Mouse (Mus musculus): Measurements from ENCODE around the gene Pik3ip1. TPM values are rescaled to one million over a fixed set of nuclear protein-coding genes. Genes with fewer than 3 reads are reported as not detected.

Pik3ip1 gene
- polyA plus RNA-seq, 1 experiment from 2014 or later: 9.9 TPM

DNA sequence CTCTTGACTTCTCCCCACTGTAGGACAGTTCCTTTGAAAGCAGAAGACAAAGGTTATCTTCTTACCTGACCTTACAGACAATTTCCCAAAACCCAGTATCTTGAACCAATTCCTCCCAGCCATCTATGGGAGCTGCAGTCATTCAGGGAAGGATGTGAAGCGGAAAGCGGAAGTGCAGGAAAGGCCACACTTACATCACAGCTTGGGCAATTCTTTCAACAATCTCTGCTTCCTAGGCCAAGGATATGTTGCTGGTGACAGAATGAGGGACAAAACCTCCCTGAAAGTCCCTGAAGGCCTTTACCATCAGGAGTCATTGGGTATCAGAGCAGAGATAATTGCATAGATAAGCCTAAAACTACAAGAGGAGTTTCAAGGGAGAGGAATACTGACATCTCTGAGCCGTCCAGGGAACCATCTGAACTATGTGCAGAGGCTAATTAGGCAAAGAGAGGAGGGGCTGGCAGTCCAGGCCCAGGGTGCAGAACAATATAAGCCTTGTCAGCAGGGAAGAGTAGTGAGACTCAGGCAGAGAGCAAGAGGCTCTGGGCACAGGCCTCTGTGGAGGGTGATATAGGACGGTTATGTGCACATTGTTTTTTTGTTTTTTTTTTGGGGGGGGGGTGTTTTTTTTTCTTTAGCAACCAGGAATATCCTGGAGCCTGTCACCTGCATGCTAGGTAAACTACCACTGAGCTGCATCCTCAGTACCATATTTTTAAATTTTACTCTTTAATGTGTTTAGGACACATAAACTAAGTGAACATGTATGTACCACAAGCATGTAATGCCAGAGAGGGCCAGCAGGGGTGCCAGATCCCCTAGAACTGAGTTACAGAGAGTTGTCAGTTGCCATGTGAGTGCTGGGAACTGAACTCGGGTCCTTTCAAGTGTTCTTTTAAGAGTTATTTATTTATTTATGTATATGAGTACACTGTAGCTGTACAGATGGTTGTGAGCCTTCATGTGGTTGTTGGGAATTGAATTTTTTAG is 52.7 kb downstream of the Pik3ip1 start:
- 80% methylated on average over 5 of the region's 5 CpGs for WGBS
- H3K4me3 ChIP-seq (ENCODE audit: low read depth, low read length): no peak overlapping the region
- no peak for ATAC-seq (replicated peaks; ENCODE audit: low FRiP score, low TSS enrichment, low read depth)
- no peak overlapping the region for H3K4me2 ChIP-seq (ENCODE audit: low read length)
- no peaks in the 10 kb centered on the region for H3K9me3 ChIP-seq (ENCODE audit: control insufficient read depth, low read length)
- H3K36me3 ChIP-seq (ENCODE audit: control insufficient read depth, insufficient read depth, low read length): 0 out of 2 replicates have a peak, but pooled peaks cover 17% of the 10 kb centered on the region
- no peak for DNase-seq (ENCODE audit: low spot score)
- no peaks in the 10 kb centered on the region for H3K4me1 ChIP-seq (replicated peaks; ENCODE audit: control insufficient read depth, insufficient read depth, low read length)
- no peaks in the 10 kb centered on the region for H3K27me3 ChIP-seq (replicated peaks; ENCODE audit: control insufficient read depth, insufficient read depth, low read length)
- H3K9ac ChIP-seq (ENCODE audit: low read length): no peak overlapping the region
- no peak overlapping the region for H3K27ac ChIP-seq (ENCODE audit: low read depth)

DNA sequence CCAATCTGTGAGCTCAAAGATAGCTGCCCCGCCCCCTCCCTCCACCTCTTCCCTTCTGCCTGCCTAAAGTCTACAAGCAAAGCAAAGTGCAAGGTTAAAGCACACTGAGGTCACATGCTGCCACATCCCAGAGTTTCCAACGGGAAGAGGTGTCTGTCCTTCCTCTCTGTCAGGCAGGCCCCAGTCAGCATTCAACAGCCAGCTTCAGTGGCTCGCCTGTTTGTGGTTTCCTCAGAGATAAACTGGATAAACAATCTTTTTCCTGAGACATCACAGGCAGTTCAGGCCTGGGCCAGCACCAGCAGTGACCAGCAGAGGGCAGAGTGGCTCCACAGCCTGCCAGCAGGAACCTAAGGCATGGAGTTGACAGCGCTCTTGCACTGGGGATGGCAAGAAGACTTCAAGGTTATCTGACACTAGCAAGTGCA is 56.8 kb downstream of the Pik3ip1 start:
- Histone ChIP-seq H3K27me3 (replicated peaks; ENCODE audit: control insufficient read depth, insufficient read depth, low read length) (no peaks in the 10 kb centered on the region), H3K27ac (ENCODE audit: low read depth) (no peak overlapping the region), H3K9me3 (ENCODE audit: control insufficient read depth, low read length) (no peaks in the 10 kb centered on the region), H3K36me3 (ENCODE audit: control insufficient read depth, insufficient read depth, low read length) (peaks cover 17% of the 10 kb centered on the region; the same call in 1 of the 2 replicates), H3K4me3 (ENCODE audit: low read depth, low read length) (no peak overlapping the region), H3K9ac (ENCODE audit: low read length) (no peak overlapping the region), H3K4me2 (ENCODE audit: low read length) (no peak overlapping the region), H3K4me1 (replicated peaks; ENCODE audit: control insufficient read depth, insufficient read depth, low read length) (no peaks in the 10 kb centered on the region)
- ATAC-seq (replicated peaks; ENCODE audit: low FRiP score, low TSS enrichment, low read depth) (peak; percentile 80), DNase-seq (ENCODE audit: low spot score) (peak; percentile 94)
- 20% methylated on average over 4 of the region's 4 CpGs for WGBS

DNA sequence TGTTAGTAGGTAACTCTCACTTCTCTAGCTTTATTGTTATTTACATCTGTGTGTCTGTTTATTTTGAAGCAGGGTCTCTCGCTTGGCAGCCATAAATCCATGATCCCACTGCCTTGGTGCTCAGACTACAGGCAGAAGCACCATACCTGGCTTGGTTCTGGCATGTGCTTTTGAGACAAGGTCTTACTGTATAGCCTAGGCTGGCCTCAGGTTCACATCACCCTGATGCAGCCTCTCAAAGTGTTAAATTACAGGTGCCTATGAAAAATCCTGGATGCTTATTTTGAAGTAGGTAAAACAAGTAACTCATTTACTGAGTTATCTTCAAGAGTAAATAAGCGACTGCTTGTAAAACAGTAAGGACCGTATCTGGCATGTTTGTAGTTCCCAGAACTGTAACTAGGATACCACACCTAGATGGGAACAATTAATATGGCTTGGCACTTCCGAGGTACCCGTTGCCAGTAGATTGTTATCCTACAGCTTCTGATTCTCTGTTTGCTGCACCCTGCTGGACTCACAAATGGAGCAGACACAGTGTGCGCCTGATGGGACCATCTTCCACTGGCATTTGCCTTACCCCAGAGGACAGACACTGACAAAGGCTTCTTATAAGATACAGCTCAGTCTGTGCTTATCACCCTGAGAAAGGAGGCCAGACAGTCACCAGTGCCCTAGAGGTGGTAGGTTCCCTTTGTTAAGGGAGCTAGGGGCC is 57.4 kb downstream of the Pik3ip1 start:
- no peak overlapping the region for H3K27ac ChIP-seq (ENCODE audit: low read depth)
- no peaks in the 10 kb centered on the region for H3K27me3 ChIP-seq (replicated peaks; ENCODE audit: control insufficient read depth, insufficient read depth, low read length)
- H3K4me2 ChIP-seq (ENCODE audit: low read length): no peak overlapping the region
- no peaks in the 10 kb centered on the region for H3K9me3 ChIP-seq (ENCODE audit: control insufficient read depth, low read length)
- H3K9ac ChIP-seq (ENCODE audit: low read length): no peak overlapping the region
- WGBS: 71% methylated on average over 6 of the region's 6 CpGs
- DNase-seq (ENCODE audit: low spot score) (peak; percentile 57), ATAC-seq (replicated peaks; ENCODE audit: low FRiP score, low TSS enrichment, low read depth) (peak; percentile 32; the same call in 1 of the 2 replicates)
- no peaks in the 10 kb centered on the region for H3K4me1 ChIP-seq (replicated peaks; ENCODE audit: control insufficient read depth, insufficient read depth, low read length)
- H3K4me3 ChIP-seq (ENCODE audit: low read depth, low read length): no peak overlapping the region
- H3K36me3 ChIP-seq (ENCODE audit: control insufficient read depth, insufficient read depth, low read length): peaks cover 18% of the 10 kb centered on the region; the same call in 1 of the 2 replicates

- H3K9me3 ChIP-seq (ENCODE audit: control insufficient read depth, low read length): no peaks in the 10 kb centered on the region
- WGBS: 72% methylated on average over 5 of the region's 5 CpGs
- H3K27me3 ChIP-seq (replicated peaks; ENCODE audit: control insufficient read depth, insufficient read depth, low read length): no peaks in the 10 kb centered on the region
- ATAC-seq (replicated peaks; ENCODE audit: low FRiP score, low TSS enrichment, low read depth): no peak
- H3K4me1 ChIP-seq (replicated peaks; ENCODE audit: control insufficient read depth, insufficient read depth, low read length): no peaks in the 10 kb centered on the region
- no peak overlapping the region for H3K27ac ChIP-seq (ENCODE audit: low read depth)
- DNase-seq (ENCODE audit: low spot score): no peak
- H3K4me2 ChIP-seq (ENCODE audit: low read length): no peak overlapping the region
- H3K4me3 ChIP-seq (ENCODE audit: low read depth, low read length): no peak overlapping the region
- peaks cover 10% of the 10 kb centered on the region; the same call in 1 of the 2 replicates for H3K36me3 ChIP-seq (ENCODE audit: control insufficient read depth, insufficient read depth, low read length)
- H3K9ac ChIP-seq (ENCODE audit: low read length): no peak overlapping the region
Measured at GRCm38 (mm10) chr11:3389996-3390395, 59.8 kb downstream of the Pik3ip1 start.

GRCm38 (mm10) chr11:3390789-3391188 is 60.6 kb downstream of the Pik3ip1 start:
- H3K27ac ChIP-seq (ENCODE audit: low read depth): no peak overlapping the region

DNA sequence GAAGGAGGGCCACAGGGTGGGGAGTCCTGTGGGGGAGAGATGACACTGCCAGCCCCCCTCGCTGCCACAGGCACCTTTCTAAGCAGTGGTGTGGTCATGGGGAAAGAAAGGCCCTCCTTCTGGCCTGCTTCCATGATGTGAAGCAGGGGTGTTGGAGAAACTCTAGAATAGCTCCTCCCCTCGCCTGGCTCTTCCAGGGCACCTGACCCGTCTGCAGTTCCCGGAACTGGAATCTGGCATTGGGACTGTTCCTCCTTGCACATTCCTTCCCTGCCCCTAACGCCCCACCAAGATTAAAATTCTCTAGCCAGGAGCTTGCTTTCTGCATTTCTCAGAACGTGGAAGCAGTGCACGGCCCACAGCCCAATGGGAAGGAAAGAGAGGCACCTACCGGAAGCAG is 62.3 kb downstream of the Pik3ip1 start:
- no peak overlapping the region for H3K4me2 ChIP-seq (ENCODE audit: low read length)
- H3K9me3 ChIP-seq (ENCODE audit: control insufficient read depth, low read length): no peaks in the 10 kb centered on the region
- H3K4me1 ChIP-seq (replicated peaks; ENCODE audit: control insufficient read depth, insufficient read depth, low read length): peaks cover 8% of the 10 kb centered on the region; the same call in 1 of the 2 replicates
- H3K4me3 ChIP-seq (ENCODE audit: low read depth, low read length): no peak overlapping the region
- no peaks in the 10 kb centered on the region for H3K27me3 ChIP-seq (replicated peaks; ENCODE audit: control insufficient read depth, insufficient read depth, low read length)
- WGBS: 71% methylated on average over 8 of the region's 8 CpGs
- DNase-seq (ENCODE audit: low spot score) (no peak), ATAC-seq (replicated peaks; ENCODE audit: low FRiP score, low TSS enrichment, low read depth) (no peak)
- no peak overlapping the region for H3K9ac ChIP-seq (ENCODE audit: low read length)
- H3K36me3 ChIP-seq (ENCODE audit: control insufficient read depth, insufficient read depth, low read length): peaks cover 14% of the 10 kb centered on the region; the same call in 1 of the 2 replicates
- H3K27ac ChIP-seq (ENCODE audit: low read depth): no peak overlapping the region

More at GRCm38 (mm10) chr11:3390789-3391188, 60.6 kb downstream of the Pik3ip1 start:
- DNase-seq (ENCODE audit: low spot score) (no peak), ATAC-seq (replicated peaks; ENCODE audit: low FRiP score, low TSS enrichment, low read depth) (no peak)
- no peaks in the 10 kb centered on the region for H3K9me3 ChIP-seq (ENCODE audit: control insufficient read depth, low read length)
- 69% methylated on average over 5 of the region's 5 CpGs for WGBS
- no peaks in the 10 kb centered on the region for H3K4me1 ChIP-seq (replicated peaks; ENCODE audit: control insufficient read depth, insufficient read depth, low read length)
- H3K36me3 ChIP-seq (ENCODE audit: control insufficient read depth, insufficient read depth, low read length): peaks cover 12% of the 10 kb centered on the region; the same call in 1 of the 2 replicates
- no peak overlapping the region for H3K4me2 ChIP-seq (ENCODE audit: low read length)
- H3K9ac ChIP-seq (ENCODE audit: low read length): no peak overlapping the region
- no peak overlapping the region for H3K4me3 ChIP-seq (ENCODE audit: low read depth, low read length)
- no peaks in the 10 kb centered on the region for H3K27me3 ChIP-seq (replicated peaks; ENCODE audit: control insufficient read depth, insufficient read depth, low read length)

Other genes starting within 250 kb of the Pik3ip1 start
- 11.2 TPM in 2 replicates for gene Sfi1, start 136.9 kb upstream of the Pik3ip1 start, polyA plus RNA-seq (2014; fragmentation: Nextera tagmentation; extraction: Ambion mirVana)
- 52.7 and 56.2 TPM in 2 replicates for gene Eif4enif1, start 128.0 kb upstream of the Pik3ip1 start, polyA plus RNA-seq (2014; fragmentation: Nextera tagmentation; extraction: Ambion mirVana)
- 221 and 234 TPM in 2 replicates for gene Drg1, start 64.0 kb upstream of the Pik3ip1 start, polyA plus RNA-seq (2014; fragmentation: Nextera tagmentation; extraction: Ambion mirVana)
- 50.1 and 50.6 TPM in 2 replicates for gene Patz1, start 41.5 kb upstream of the Pik3ip1 start, polyA plus RNA-seq (2014; fragmentation: Nextera tagmentation; extraction: Ambion mirVana)
- gene Limk2, start 78.8 kb downstream of the Pik3ip1 start, polyA plus RNA-seq (2014; fragmentation: Nextera tagmentation; extraction: Ambion mirVana): 62.8 and 67.3 TPM in 2 replicates
- 33.9 and 38.1 TPM in 2 replicates for gene Rnf185, start 122.0 kb downstream of the Pik3ip1 start, polyA plus RNA-seq (2014; fragmentation: Nextera tagmentation; extraction: Ambion mirVana)
- 0.61 and 0.75 TPM in 2 replicates for gene Pla2g3, start 157.9 kb downstream of the Pik3ip1 start, polyA plus RNA-seq (2014; fragmentation: Nextera tagmentation; extraction: Ambion mirVana)
- 4.1 and 4.3 TPM in 2 replicates for gene Inpp5j, start 174.4 kb downstream of the Pik3ip1 start, polyA plus RNA-seq (2014; fragmentation: Nextera tagmentation; extraction: Ambion mirVana)
- 146 and 160 TPM in 2 replicates for gene Selenom, start 184.3 kb downstream of the Pik3ip1 start, polyA plus RNA-seq (2014; fragmentation: Nextera tagmentation; extraction: Ambion mirVana)
- gene Smtn, start 210.2 kb downstream of the Pik3ip1 start, polyA plus RNA-seq (2014; fragmentation: Nextera tagmentation; extraction: Ambion mirVana): 87.0 and 88.2 TPM in 2 replicates

Measured in intestine, embryonic 14.5 days (tissue).